ENCODE assay signal across 8 mouse cellular contexts in genomic region chr10:23348101-23348892, GRCm38 (mm10). TPM values are rescaled to one million over a fixed set of nuclear protein-coding genes. Genes with fewer than 3 reads are reported as not detected.
DNase-seq lines count a peak whose midpoint lies in the region; ATAC-seq lines count a peak whose summit lies in the region.

No protein-coding gene starts in this region.

- DNase-seq in kidney, postnatal 36 days = no peak
- DNase-seq in ZHBTc4 (ENCODE audit: low read depth, low spot score) = peak; percentile 44
- peak; percentile 47 for DNase-seq in limb, embryonic 10.5 days (ENCODE audit: low spot score)
- DNase-seq in retina, embryonic 14.5 days (ENCODE audit: low spot score) = peak; percentile 45
- no peak for DNase-seq in c-Kit-positive CD71-positive TER-119-positive erythroid progenitor cells, embryonic 14.5 days (ENCODE audit: low spot score)
- DNase-seq in adrenal gland, postnatal 4 days (ENCODE audit: low spot score in 2 of 2) = no peak

- H3K27me3 ChIP-seq in kidney, embryonic 16.5 days (ENCODE audit: insufficient read depth, low read length) = peaks cover 11% of the 10 kb centered on the region; the same call in 1 of the 2 replicates
- H3K27me3 ChIP-seq in forebrain, embryonic 15.5 days = peaks cover 12% of the 10 kb centered on the region
- H3K27me3 ChIP-seq in limb, embryonic 10.5 days (ENCODE audit: low read depth, poor library complexity, severe bottlenecking) = peaks cover 24% of the 10 kb centered on the region

- peak overlapping the region; percentile 69 for H3K4me3 ChIP-seq in kidney, embryonic 16.5 days (ENCODE audit: low read length)
- peak overlapping the region; percentile 67 for H3K4me3 ChIP-seq in forebrain, embryonic 15.5 days
- H3K4me3 ChIP-seq in limb, embryonic 10.5 days = peak overlapping the region; percentile 80

- WGBS in kidney, embryonic 16.5 days = 2% methylated on average over 34 of the region's 34 CpGs
- 1% methylated on average over 34 of the region's 34 CpGs for WGBS in forebrain, embryonic 15.5 days
- under 1% methylated on average over 34 of the region's 34 CpGs for WGBS in limb, embryonic 10.5 days

- H3K36me3 ChIP-seq in kidney, embryonic 16.5 days (ENCODE audit: insufficient read depth, low read length) = no peaks in the 10 kb centered on the region
- no peaks in the 10 kb centered on the region for H3K36me3 ChIP-seq in forebrain, embryonic 15.5 days
- no peaks in the 10 kb centered on the region for H3K36me3 ChIP-seq in limb, embryonic 10.5 days

- ATAC-seq in kidney, embryonic 16.5 days (ENCODE audit: low FRiP score, low TSS enrichment) = no peak
- ATAC-seq in forebrain, embryonic 15.5 days (replicated peaks) = no peak

- peak overlapping the region; percentile 79 for H3K9ac ChIP-seq in kidney, embryonic 16.5 days (replicated peaks; ENCODE audit: low read length)
- peak overlapping the region; percentile 58; the same call in 1 of the 2 replicates for H3K9ac ChIP-seq in forebrain, embryonic 15.5 days (replicated peaks)

- H3K9me3 ChIP-seq in kidney, embryonic 16.5 days (ENCODE audit: low read length) = no peaks in the 10 kb centered on the region
- H3K9me3 ChIP-seq in forebrain, embryonic 15.5 days = no peaks in the 10 kb centered on the region
- no peaks in the 10 kb centered on the region for H3K9me3 ChIP-seq in limb, embryonic 10.5 days (replicated peaks)

- H3K4me2 ChIP-seq in kidney, embryonic 16.5 days (replicated peaks; ENCODE audit: low read depth, low read length) = peak overlapping the region; percentile 87
- peak overlapping the region; percentile 90 for H3K4me2 ChIP-seq in forebrain, embryonic 15.5 days (replicated peaks)

- peak overlapping the region; percentile 76 for H3K27ac ChIP-seq in kidney, embryonic 16.5 days (ENCODE audit: low read length)
- H3K27ac ChIP-seq in forebrain, embryonic 15.5 days (replicated peaks) = no peak overlapping the region
- H3K27ac ChIP-seq in limb, embryonic 10.5 days = peak overlapping the region; percentile 95

- H3K4me1 ChIP-seq in kidney, embryonic 16.5 days (ENCODE audit: insufficient read depth, low read length) = peaks cover 24% of the 10 kb centered on the region
- peaks cover 23% of the 10 kb centered on the region for H3K4me1 ChIP-seq in forebrain, embryonic 15.5 days
- H3K4me1 ChIP-seq in limb, embryonic 10.5 days = peaks cover 31% of the 10 kb centered on the region

RNA-seq across cellular contexts. Expression of gene Eya4, which starts 2.3 kb away (rescaled TPM):
- polyA plus RNA-seq in kidney, embryonic 16.5 days (2015; fragmentation: Nextera tagmentation; extraction: Ambion mirVana) = 9.7 and 12.2 TPM in 2 replicates
- polyA plus RNA-seq in forebrain, embryonic 15.5 days (2015; fragmentation: Nextera tagmentation; extraction: Ambion mirVana) = 1.1 and 1.4 TPM in 2 replicates
- polyA plus RNA-seq in limb, embryonic 10.5 days (2016; fragmentation: Nextera tagmentation; extraction: Ambion mirVana) = 5.0 and 8.5 TPM in 2 replicates
- total RNA-seq in adrenal gland, postnatal 4 days (2021) = 1 to 10 TPM; 5.3 to 5.8 TPM

Comparison
In these comparisons a context has a peak if more than half of its experiments do, and no peak if none do; other contexts are left out.
1. DNase-seq: peak in ZHBTc4 (single experiment), limb, embryonic 10.5 days (single experiment) and retina, embryonic 14.5 days (single experiment); none in kidney, postnatal 36 days (0 of 2), c-Kit-positive CD71-positive TER-119-positive erythroid progenitor cells, embryonic 14.5 days (single experiment) and adrenal gland, postnatal 4 days (0 of 2).
2. Peak in every context shown above with its lines, with median percentiles within 50 percentile points of each other: H3K4me3 ChIP-seq.